Mouse (Mus musculus) neural tube, embryonic 15.5 days (tissue): ENCODE measurements at regions not wholly inside any gene's neighbourhood (a gene's known extent, or its start where the extent isn't known, plus 50 kb on each side); places are given as distances from the start of the nearest gene placed in this dataset.
"Not testable (repeated sequence)": the region's sequence is repeated elsewhere in the genome, so short reads cannot be mapped to it uniquely, and the experiment has no call there.

Source experiments
- ATAC-seq: fragments of 200-750 bp; cut with Nextera tagmentation; 2 replicates; pipeline ENCODE4 v1.8.0; 2017; ENCODE audit warnings: mild to moderate bottlenecking, moderate TSS enrichment, moderate library complexity; ENCODE audit not compliant: low FRiP score
- H3K27ac ChIP-seq: fragments of 300-500 bp; sonication (generic); replicated peaks from 2 replicates; pipeline ENCODE4 v1.5.1; 2015; ENCODE audit warnings: mild to moderate bottlenecking, inconsistent platforms
- H3K27me3 ChIP-seq: fragments of 300-500 bp; sonication (generic); replicated peaks from 2 replicates; pipeline ENCODE4 v1.6.1; 2015; ENCODE audit warnings: inconsistent platforms
- H3K36me3 ChIP-seq: fragments of 300-500 bp; sonication (generic); 2 replicates; pipeline ENCODE4 v1.6.1; 2015; ENCODE audit warnings: inconsistent platforms
- H3K4me1 ChIP-seq: fragments of 300-500 bp; sonication (generic); 2 replicates; pipeline ENCODE4 v1.6.1; 2015; ENCODE audit warnings: inconsistent platforms
- H3K4me2 ChIP-seq: fragments of 300-500 bp; sonication (generic); 2 replicates; pipeline ENCODE4 v1.6.1; 2015; ENCODE audit warnings: inconsistent platforms, mild to moderate bottlenecking, moderate library complexity
- H3K4me3 ChIP-seq: fragments of 300-500 bp; sonication (generic); replicated peaks from 2 replicates; pipeline ENCODE4 v1.5.1; 2015; ENCODE audit warnings: mild to moderate bottlenecking, inconsistent platforms
- H3K9ac ChIP-seq: fragments of 300-500 bp; sonication (generic); replicated peaks from 2 replicates; pipeline ENCODE4 v1.6.1; 2015; ENCODE audit warnings: mild to moderate bottlenecking, inconsistent platforms
- H3K9me3 ChIP-seq: fragments of 300-500 bp; sonication (generic); replicated peaks from 2 replicates; pipeline ENCODE4 v1.6.1; 2016; ENCODE audit warnings: inconsistent platforms
- WGBS: fragments of 180-500 bp; shearing (Covaris S2); methylation state at CpG from one replicate; pipeline ENCODE4 v1.1.7; 2015; ENCODE audit warnings: mixed read lengths; 5-methylcytosine and 5-hydroxymethylcytosine counted together

GRCm38 (mm10) chr1:51556616-51557015, 78.4 kb upstream of the Nabp1 start:
- not testable (repeated sequence) for H3K27ac ChIP-seq, H3K4me2 ChIP-seq, H3K4me1 ChIP-seq, H3K36me3 ChIP-seq, ATAC-seq, H3K4me3 ChIP-seq, H3K9me3 ChIP-seq, H3K27me3 ChIP-seq, H3K9ac ChIP-seq
- 95% methylated on average over 4 of the region's 4 CpGs for WGBS

- Histone ChIP-seq H3K4me2 (no peak overlapping the region), H3K27me3 (no peaks in the 10 kb centered on the region), H3K4me1 (no peaks in the 10 kb centered on the region), H3K27ac (no peak overlapping the region), H3K4me3 (no peak overlapping the region), H3K36me3 (no peaks in the 10 kb centered on the region), H3K9me3 (no peaks in the 10 kb centered on the region), H3K9ac (no peak overlapping the region)
- no peak for ATAC-seq
- WGBS = 77% methylated on average over 6 of the region's 6 CpGs
Observed at GRCm38 (mm10) chr1:51553738-51554137, 75.5 kb upstream of the Nabp1 start.

DNA sequence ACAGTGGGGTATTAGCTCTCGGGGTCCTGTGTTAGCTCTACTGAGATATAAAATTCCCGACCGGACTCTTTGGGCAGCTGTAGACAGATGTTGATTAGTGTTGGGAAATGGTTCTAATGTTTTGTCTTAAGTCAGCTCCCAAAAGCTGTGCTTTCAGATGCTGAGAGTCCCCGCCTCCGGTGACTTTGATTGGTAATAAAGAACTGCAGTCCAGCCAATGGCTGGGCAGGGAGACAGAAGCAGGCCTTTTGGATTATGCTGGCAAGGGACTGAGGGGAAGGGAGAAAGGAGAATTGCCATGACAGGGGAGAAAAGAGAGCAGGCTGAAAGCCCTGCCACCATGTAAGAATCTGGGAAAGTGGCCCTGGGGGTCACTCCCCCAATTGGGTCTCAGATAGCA, 73.4 kb upstream of the Nabp1 start:
- no peaks in the 10 kb centered on the region for H3K9me3 ChIP-seq
- H3K36me3 ChIP-seq = no peaks in the 10 kb centered on the region
- no peak overlapping the region for H3K27ac ChIP-seq
- no peaks in the 10 kb centered on the region for H3K4me1 ChIP-seq
- H3K27me3 ChIP-seq = no peaks in the 10 kb centered on the region
- WGBS = 70% methylated on average over 5 of the region's 5 CpGs
- H3K4me3 ChIP-seq = no peak overlapping the region
- H3K9ac ChIP-seq = no peak overlapping the region
- no peak for ATAC-seq
- H3K4me2 ChIP-seq = no peak overlapping the region

GRCm38 (mm10) chr1:51542801-51543200, 64.6 kb upstream of the Nabp1 start:
- Histone ChIP-seq H3K27ac (no peak overlapping the region), H3K4me1 (no peaks in the 10 kb centered on the region), H3K27me3 (no peaks in the 10 kb centered on the region), H3K4me3 (no peak overlapping the region), H3K9me3 (no peaks in the 10 kb centered on the region), H3K4me2 (no peak overlapping the region), H3K36me3 (no peaks in the 10 kb centered on the region), H3K9ac (no peak overlapping the region)
- 95% methylated on average over 5 of the region's 5 CpGs for WGBS
- ATAC-seq = no peak

DNA sequence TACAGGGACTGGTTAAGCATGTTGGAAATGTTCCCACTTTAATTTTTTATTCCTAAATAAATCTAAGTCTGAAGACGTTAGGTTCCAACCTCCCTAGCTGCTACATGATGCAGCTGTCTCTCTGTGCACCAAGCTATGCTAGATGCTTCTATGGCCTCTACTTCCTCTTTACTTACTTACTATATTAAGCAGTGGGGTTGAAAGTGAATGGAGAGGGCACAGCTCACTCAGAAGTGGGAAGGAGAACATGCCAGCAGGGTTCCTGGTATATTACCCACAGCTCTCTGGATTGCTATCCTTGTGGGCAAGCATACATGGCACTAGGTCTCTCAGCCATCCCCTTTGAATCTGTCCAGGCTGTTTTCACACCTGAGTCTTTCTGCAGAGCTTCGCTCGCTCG, 61.4 kb upstream of the Nabp1 start:
- no peak for ATAC-seq
- Histone ChIP-seq H3K27me3 (no peaks in the 10 kb centered on the region), H3K27ac (no peak overlapping the region), H3K9ac (no peak overlapping the region), H3K36me3 (no peaks in the 10 kb centered on the region), H3K4me2 (no peak overlapping the region), H3K9me3 (no peaks in the 10 kb centered on the region), H3K4me1 (no peaks in the 10 kb centered on the region), H3K4me3 (no peak overlapping the region)
- WGBS = 87% methylated on average over 4 of the region's 4 CpGs

- 64% methylated on average over 2 of the region's 2 CpGs for WGBS
- H3K9ac ChIP-seq = no peak overlapping the region
- ATAC-seq = no peak
- H3K27me3 ChIP-seq = no peaks in the 10 kb centered on the region
- no peaks in the 10 kb centered on the region for H3K36me3 ChIP-seq
- H3K4me3 ChIP-seq = no peak overlapping the region
- no peaks in the 10 kb centered on the region for H3K9me3 ChIP-seq
- H3K4me2 ChIP-seq = no peak overlapping the region
- no peaks in the 10 kb centered on the region for H3K4me1 ChIP-seq
- H3K27ac ChIP-seq = no peak overlapping the region
Observed at GRCm38 (mm10) chr1:51538836-51539235, 60.6 kb upstream of the Nabp1 start.

DNA sequence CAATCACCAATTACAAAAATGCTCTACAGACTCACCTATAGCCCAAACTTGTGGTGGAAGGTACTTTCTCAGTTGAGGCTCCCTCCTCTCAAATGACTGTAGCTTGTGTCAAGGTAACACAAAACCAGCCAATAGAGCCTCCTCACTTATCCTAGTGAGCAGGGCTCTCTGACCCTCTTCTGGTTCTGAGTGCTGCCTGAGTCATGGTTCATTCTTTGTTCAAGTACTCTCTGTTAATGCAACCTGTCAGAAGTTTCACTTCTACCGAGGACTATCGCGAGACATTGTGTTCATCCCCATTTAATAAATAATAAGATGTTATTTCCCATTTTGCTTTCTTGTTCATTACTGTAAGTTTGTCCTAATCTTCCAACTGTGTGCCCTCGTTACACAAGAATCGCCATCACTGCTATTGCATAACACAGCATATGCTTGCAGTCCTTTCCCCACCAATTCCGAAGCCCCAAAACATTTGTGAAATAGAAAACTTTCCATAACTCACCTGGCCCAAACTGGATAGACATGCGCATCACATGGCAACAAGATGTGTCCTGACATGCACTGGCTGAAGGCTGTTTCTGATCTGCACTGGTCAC, 59.6 kb upstream of the Nabp1 start:
- Histone ChIP-seq H3K27me3 (no peaks in the 10 kb centered on the region), H3K36me3 (no peaks in the 10 kb centered on the region), H3K4me2 (no peak overlapping the region), H3K9me3 (no peaks in the 10 kb centered on the region), H3K4me3 (no peak overlapping the region), H3K27ac (no peak overlapping the region), H3K9ac (no peak overlapping the region), H3K4me1 (no peaks in the 10 kb centered on the region)
- ATAC-seq = no peak
- 96% methylated on average over 7 of the region's 7 CpGs for WGBS

DNA sequence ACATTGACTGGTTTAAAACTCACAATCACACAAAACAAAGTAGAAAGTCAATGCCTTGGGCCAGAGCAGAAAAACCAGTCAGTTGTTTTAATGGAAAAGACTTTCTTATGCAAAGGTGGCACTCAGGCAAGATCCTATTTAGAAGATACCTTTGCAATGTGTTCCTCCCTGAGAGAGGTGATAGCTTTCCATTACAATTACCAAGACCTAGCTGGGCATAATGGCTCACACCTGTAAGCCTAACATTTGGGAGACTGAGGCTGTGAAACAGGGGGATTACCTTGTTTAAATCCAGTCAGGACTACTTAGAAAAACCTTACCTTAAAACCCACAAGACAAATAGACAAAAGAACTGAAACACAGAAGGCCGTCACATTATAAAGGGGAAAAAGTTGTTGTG, 57.9 kb upstream of the Nabp1 start:
- WGBS = 91% methylated on average over 1 of the region's 1 CpGs
- ATAC-seq = no peak
- H3K27me3 ChIP-seq = no peaks in the 10 kb centered on the region

GRCm38 (mm10) chr1:51535414-51535813, 57.2 kb upstream of the Nabp1 start:
- H3K9me3 ChIP-seq = no peaks in the 10 kb centered on the region
- H3K36me3 ChIP-seq = no peaks in the 10 kb centered on the region
- no peaks in the 10 kb centered on the region for H3K27me3 ChIP-seq
- H3K4me3 ChIP-seq = no peak overlapping the region
- H3K4me1 ChIP-seq = no peaks in the 10 kb centered on the region
- no peak overlapping the region for H3K9ac ChIP-seq
- no peak for ATAC-seq
- no peak overlapping the region for H3K4me2 ChIP-seq
- 89% methylated on average over 2 of the region's 2 CpGs for WGBS
- H3K27ac ChIP-seq = no peak overlapping the region

More for the DNA sequence above, 57.9 kb upstream of the Nabp1 start:
- no peaks in the 10 kb centered on the region for H3K4me1 ChIP-seq
- H3K4me2 ChIP-seq = no peak overlapping the region
- no peak overlapping the region for H3K27ac ChIP-seq
- no peak overlapping the region for H3K4me3 ChIP-seq
- H3K36me3 ChIP-seq = no peaks in the 10 kb centered on the region
- no peak overlapping the region for H3K9ac ChIP-seq
- no peaks in the 10 kb centered on the region for H3K9me3 ChIP-seq

GRCm38 (mm10) chr1:51531360-51531759, 53.1 kb upstream of the Nabp1 start:
- no peak overlapping the region for H3K4me3 ChIP-seq
- ATAC-seq = no peak
- WGBS = 69% methylated on average over 1 of the region's 1 CpGs
- no peak overlapping the region for H3K4me2 ChIP-seq
- H3K27ac ChIP-seq = no peak overlapping the region
- H3K36me3 ChIP-seq = no peaks in the 10 kb centered on the region
- H3K9me3 ChIP-seq = no peaks in the 10 kb centered on the region
- H3K4me1 ChIP-seq = no peaks in the 10 kb centered on the region
- no peaks in the 10 kb centered on the region for H3K27me3 ChIP-seq
- no peak overlapping the region for H3K9ac ChIP-seq

- Histone ChIP-seq H3K27ac (no peak overlapping the region), H3K9ac (no peak overlapping the region), H3K27me3 (no peaks in the 10 kb centered on the region), H3K4me2 (no peak overlapping the region), H3K4me1 (no peaks in the 10 kb centered on the region), H3K9me3 (no peaks in the 10 kb centered on the region), H3K4me3 (no peak overlapping the region), H3K36me3 (no peaks in the 10 kb centered on the region)
- ATAC-seq = no peak
- 74% methylated on average over 9 of the region's 9 CpGs for WGBS
Observed at GRCm38 (mm10) chr1:51530191-51530926, 52.1 kb upstream of the Nabp1 start.

DNA sequence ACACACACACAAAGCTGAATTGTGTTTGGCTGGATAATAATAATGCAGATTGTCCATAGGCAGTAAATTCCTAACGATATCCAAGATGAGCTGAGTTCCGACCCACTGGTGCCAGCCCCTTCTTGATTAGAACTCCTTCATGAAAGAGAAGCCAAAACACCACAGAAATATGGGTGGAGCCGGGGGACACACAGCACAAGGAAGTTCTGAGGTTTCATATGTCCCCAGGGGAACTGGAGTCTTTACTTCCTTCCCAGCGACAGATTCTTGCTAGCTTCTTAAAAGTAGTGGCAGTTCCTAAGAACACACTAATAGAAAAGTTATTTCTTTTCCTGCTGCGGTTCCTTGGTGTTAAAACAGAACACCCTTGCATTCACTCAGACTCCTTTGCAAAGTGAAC, 51.4 kb upstream of the Nabp1 start:
- no peak overlapping the region for H3K4me3 ChIP-seq
- no peak overlapping the region for H3K27ac ChIP-seq
- 75% methylated on average over 5 of the region's 5 CpGs for WGBS

More for the DNA sequence above, 51.4 kb upstream of the Nabp1 start:
- no peaks in the 10 kb centered on the region for H3K4me1 ChIP-seq
- H3K27me3 ChIP-seq = no peaks in the 10 kb centered on the region
- H3K9ac ChIP-seq = no peak overlapping the region
- no peaks in the 10 kb centered on the region for H3K36me3 ChIP-seq
- ATAC-seq = no peak
- H3K9me3 ChIP-seq = no peaks in the 10 kb centered on the region
- no peak overlapping the region for H3K4me2 ChIP-seq
